Mouse (Mus musculus): ENCODE results near the gene Cfdp1. TPM values are rescaled to one million over a fixed set of nuclear protein-coding genes. Genes with fewer than 3 reads are reported as not detected.

The Cfdp1 gene
- polyA plus RNA-seq, 1 experiment from 2014 or later: 184 TPM

DNA sequence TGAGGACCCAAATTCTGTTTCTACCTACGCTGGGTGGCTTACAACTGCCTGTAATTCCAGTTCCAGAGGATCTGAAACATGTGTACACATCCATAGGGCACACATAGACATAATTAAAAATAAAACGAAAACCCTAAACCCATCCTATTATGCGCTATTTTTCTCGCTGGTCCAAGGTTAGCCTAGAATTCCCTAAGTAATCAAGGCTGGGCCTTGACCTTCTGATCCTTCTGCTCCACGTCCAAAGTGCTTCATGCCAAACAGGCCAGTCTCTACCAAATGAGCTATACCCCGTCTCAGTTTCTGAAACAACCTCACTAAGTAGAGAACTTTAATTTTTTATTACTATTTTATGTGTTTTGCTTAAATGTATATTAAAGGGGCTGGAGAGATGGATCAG is 78.3 kb downstream of the Cfdp1 start:
- Histone ChIP-seq H3K9me3 (replicated peaks) (no peaks in the 10 kb centered on the region), H3K4me3 (no peak overlapping the region), H3K9ac (no peak overlapping the region), H3K27ac (no peak overlapping the region), H3K4me2 (no peak overlapping the region), H3K27me3 (no peaks in the 10 kb centered on the region), H3K36me3 (ENCODE audit: poor library complexity, severe bottlenecking) (peaks cover 8% of the 10 kb centered on the region), H3K4me1 (peaks cover 28% of the 10 kb centered on the region)
- no peak for ATAC-seq
- WGBS: 96% methylated on average over 6 of the region's 6 CpGs

DNA sequence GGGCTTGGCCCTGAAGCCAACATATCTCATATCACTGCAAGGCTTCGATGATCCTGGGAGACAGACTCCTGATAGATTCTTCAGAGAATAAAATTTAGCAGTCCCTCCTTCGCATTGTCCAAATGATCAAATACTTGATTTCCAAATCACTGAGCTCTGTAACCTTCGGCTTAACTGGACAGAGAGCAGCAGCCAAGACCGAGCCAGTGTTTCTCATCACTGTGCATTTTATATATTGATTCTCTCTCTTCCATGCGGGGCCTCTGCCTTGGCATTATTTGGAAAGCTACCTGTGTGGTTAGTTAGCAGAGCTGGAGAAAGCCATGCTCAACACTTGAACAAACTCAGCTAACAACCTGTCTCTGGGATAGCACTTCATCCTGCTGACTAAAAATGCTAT is 80.6 kb downstream of the Cfdp1 start:
- 95% methylated on average over 5 of the region's 5 CpGs for WGBS
- Histone ChIP-seq H3K27me3 (no peaks in the 10 kb centered on the region), H3K27ac (no peak overlapping the region), H3K4me2 (no peak overlapping the region), H3K9ac (no peak overlapping the region), H3K4me3 (no peak overlapping the region), H3K9me3 (replicated peaks) (no peaks in the 10 kb centered on the region), H3K36me3 (ENCODE audit: poor library complexity, severe bottlenecking) (peaks cover 11% of the 10 kb centered on the region), H3K4me1 (peaks cover 39% of the 10 kb centered on the region)
- no peak for ATAC-seq

DNA sequence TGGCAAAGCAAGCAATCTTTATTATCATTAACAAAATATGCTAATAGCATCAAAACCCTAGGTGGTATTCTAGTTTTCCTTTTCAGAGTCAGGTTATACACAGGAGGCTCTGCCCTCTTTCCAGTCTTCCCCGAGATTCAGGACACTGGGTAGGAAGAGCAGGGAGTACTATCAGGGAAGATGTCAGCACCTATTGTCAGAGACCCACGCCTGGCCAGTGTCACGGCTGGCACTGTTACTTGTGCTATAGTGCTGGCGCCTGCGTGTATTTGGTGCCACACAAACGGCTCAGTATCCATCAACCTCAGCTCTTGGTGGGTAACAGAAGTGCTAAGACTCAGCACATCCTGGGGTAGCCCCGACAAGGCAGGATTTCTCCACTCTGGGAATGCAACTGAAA is 81.0 kb downstream of the Cfdp1 start:
- H3K4me1 ChIP-seq: peaks cover 35% of the 10 kb centered on the region

DNA sequence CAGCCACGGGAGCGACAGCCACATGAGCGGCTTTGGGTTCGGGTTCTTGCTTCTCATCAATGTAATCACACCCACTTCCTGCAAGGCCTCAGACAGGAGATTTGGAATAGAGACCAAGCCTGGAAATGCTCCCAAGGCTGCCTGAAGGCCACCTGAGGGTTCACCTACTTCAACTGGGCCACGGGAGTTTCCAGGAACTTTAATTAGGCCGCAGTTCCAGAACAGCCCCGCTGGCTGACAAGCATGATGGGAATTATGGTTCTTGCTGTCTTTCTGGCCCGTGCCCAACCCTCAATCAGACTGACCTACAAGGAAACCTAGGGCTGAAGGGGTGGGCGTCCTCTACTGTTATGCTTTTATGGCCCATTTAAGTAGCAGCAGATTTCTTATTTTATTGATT is 82.0 kb downstream of the Cfdp1 start:
- 91% methylated on average over 9 of the region's 9 CpGs for WGBS
- Histone ChIP-seq H3K27me3 (no peaks in the 10 kb centered on the region), H3K9ac (no peak overlapping the region), H3K36me3 (ENCODE audit: poor library complexity, severe bottlenecking) (peaks cover 25% of the 10 kb centered on the region), H3K9me3 (replicated peaks) (no peaks in the 10 kb centered on the region), H3K27ac (no peak overlapping the region), H3K4me1 (peaks cover 31% of the 10 kb centered on the region), H3K4me2 (no peak overlapping the region), H3K4me3 (no peak overlapping the region)
- ATAC-seq: no peak

More for the DNA sequence above, 81.0 kb downstream of the Cfdp1 start:
- no peak overlapping the region for H3K9ac ChIP-seq
- no peak for ATAC-seq
- H3K4me3 ChIP-seq: no peak overlapping the region
- whole genome bisulfite sequencing: 87% methylated on average over 7 of the region's 7 CpGs
- peak overlapping the region; percentile 14; the same call in 1 of the 2 replicates for H3K27ac ChIP-seq
- H3K27me3 ChIP-seq: no peaks in the 10 kb centered on the region
- peaks cover 15% of the 10 kb centered on the region for H3K36me3 ChIP-seq (ENCODE audit: poor library complexity, severe bottlenecking)
- H3K9me3 ChIP-seq (replicated peaks): no peaks in the 10 kb centered on the region
- H3K4me2 ChIP-seq: no peak overlapping the region

DNA sequence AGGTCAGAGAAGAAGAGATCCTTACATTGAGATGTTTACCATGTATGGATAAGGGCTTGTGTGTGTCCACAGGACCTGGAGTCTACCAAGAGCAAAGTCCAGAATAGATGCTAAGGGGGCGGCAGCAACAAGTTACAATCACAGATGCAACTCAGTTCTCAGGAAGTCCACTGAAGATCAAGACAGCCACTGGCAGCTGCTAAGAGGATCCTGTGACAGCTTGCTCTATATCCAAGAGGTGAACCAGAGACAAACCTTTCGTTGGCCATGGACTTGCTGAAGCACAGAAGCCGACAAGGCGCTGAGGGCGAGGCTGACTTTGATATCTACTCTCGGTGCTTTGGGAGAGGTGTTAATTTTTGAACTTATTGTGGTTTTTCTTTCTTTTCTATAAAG is 82.5 kb downstream of the Cfdp1 start:
- H3K4me3 ChIP-seq: no peak overlapping the region
- H3K36me3 ChIP-seq (ENCODE audit: poor library complexity, severe bottlenecking): peaks cover 29% of the 10 kb centered on the region
- H3K9me3 ChIP-seq (replicated peaks): no peaks in the 10 kb centered on the region
- peaks cover 31% of the 10 kb centered on the region for H3K4me1 ChIP-seq
- H3K4me2 ChIP-seq: no peak overlapping the region
- WGBS: 95% methylated on average over 6 of the region's 6 CpGs
- no peaks in the 10 kb centered on the region for H3K27me3 ChIP-seq
- H3K9ac ChIP-seq: no peak overlapping the region
- no peak for ATAC-seq
- peak overlapping the region; percentile 86 for H3K27ac ChIP-seq

DNA sequence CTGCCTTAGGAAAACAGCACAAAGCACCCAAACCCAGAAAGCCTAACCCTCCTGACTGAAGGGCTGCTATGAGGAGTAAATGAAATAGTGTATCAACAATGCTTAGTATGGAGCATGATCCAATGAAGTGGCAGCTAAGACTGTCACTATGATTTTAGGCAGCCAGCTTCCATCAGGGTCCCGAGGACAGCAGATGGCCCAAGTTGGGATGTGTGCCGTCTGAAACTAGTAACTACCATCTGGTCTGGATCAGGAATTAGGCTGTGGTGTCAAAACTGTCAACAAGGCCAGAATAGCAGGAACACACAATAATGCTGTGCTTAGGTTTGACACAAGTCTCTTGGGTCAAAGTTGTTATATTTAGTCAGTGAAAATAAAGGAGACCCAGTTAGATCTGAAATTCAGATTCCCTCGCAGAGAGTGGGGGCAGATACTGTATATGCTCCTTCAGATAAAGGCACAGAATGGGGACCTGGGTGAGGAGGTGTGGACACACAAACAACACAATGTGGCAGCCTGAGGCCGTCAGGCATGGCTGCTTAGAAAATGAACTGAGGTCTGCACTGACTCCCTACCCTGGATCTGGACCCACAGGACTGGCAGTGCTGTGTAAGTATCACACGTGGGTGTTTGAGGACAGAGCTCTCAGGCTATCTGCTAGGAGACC is 83.0 kb downstream of the Cfdp1 start:
- Histone ChIP-seq H3K36me3 (ENCODE audit: poor library complexity, severe bottlenecking) (peaks cover 34% of the 10 kb centered on the region), H3K27ac (peak overlapping the region; percentile 86), H3K27me3 (no peaks in the 10 kb centered on the region), H3K4me1 (peaks cover 31% of the 10 kb centered on the region), H3K4me2 (no peak overlapping the region), H3K9me3 (replicated peaks) (no peaks in the 10 kb centered on the region), H3K4me3 (no peak overlapping the region), H3K9ac (no peak overlapping the region)
- 58% methylated on average over 5 of the region's 5 CpGs for WGBS
- peak; percentile 79 for ATAC-seq

DNA sequence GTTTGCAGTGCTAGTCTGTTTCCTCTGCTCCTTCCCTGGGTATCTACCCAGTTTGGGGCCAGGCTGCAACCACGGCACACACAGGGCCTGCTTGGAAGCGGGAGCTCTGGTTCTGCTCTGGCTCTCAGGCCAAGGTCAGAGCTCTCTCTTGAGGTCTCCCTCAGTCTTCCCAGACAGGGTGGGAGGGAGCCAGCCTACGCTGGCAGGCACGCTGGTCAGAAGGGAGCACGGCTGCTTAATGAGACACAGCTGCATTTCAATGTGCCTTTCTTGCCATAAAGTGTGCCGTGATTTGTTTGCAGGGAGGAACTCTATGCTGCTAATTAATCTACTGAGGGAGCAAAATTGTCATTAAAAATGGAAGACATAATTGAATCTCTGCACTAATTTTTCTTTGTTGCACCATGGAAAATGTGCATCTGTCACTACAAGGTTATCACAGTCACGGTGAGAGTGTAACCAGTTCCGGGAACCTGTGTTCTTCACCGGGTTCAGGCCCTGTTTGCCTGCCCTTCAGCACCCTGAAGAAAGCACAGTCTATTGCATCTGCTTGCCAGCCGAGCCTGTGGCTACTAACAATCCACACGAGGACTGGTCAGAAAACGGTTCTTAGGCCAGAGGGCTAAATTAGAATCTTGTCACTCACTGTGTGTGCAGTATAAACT is 84.2 kb downstream of the Cfdp1 start:
- Histone ChIP-seq H3K36me3 (ENCODE audit: poor library complexity, severe bottlenecking) (peaks cover 43% of the 10 kb centered on the region), H3K4me1 (peaks cover 31% of the 10 kb centered on the region)

DNA sequence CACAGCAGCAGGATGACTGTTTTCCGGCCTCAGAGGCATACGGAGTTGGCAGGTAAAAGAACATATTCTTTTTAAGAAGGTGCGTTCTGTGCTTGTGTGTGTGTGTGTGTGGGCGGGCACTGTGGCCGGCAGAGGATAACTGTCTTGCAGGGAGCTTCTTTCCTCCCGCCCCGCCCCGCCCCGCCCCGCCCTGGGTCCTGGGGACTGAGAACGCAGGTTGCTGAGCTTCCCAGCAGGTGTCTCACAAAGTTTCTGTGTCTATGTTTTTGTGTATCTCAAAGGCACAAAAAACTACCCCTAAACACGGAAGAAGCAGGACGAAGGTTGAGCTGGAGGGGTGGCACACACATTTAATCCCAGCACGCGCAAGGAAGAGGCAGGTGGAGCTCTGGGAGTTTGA is 84.8 kb downstream of the Cfdp1 start:
- peak overlapping the region; percentile 43; the same call in 1 of the 2 replicates for H3K9ac ChIP-seq
- no peak overlapping the region for H3K4me2 ChIP-seq
- H3K4me3 ChIP-seq: no peak overlapping the region
- no peaks in the 10 kb centered on the region for H3K9me3 ChIP-seq (replicated peaks)
- ATAC-seq: no peak
- H3K36me3 ChIP-seq (ENCODE audit: poor library complexity, severe bottlenecking): peaks cover 37% of the 10 kb centered on the region
- H3K27me3 ChIP-seq: no peaks in the 10 kb centered on the region
- peaks cover 31% of the 10 kb centered on the region for H3K4me1 ChIP-seq
- peak overlapping the region; percentile 86 for H3K27ac ChIP-seq
- whole genome bisulfite sequencing: 47% methylated on average over 15 of the region's 15 CpGs

More for the DNA sequence above, 84.2 kb downstream of the Cfdp1 start:
- Histone ChIP-seq H3K9me3 (replicated peaks) (no peaks in the 10 kb centered on the region), H3K4me3 (no peak overlapping the region), H3K27me3 (no peaks in the 10 kb centered on the region), H3K4me2 (no peak overlapping the region), H3K27ac (peak overlapping the region; percentile 86), H3K9ac (peak overlapping the region; percentile 43; the same call in 1 of the 2 replicates)
- WGBS: 32% methylated on average over 12 of the region's 12 CpGs
- peak; percentile 77 for ATAC-seq

DNA sequence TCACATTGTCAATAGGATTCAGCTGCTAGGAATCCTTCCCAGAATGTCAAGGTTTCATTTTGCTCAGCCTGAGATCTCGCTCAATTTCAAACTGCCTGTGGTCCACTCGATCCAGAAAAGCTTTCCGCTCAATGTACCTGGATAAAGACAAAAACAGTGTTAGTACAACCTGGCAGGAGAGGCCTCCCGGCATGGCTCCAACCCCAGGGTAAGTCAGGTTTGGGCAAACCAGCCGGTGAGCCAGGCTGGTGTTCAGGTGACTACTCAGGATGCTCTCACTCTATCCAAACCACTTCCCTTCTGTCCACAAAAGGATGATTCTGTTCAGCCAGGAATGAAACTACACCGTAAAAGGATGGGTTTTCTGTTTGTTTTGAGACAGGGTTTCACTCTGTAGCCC is 85.4 kb downstream of the Cfdp1 start:
- no peak overlapping the region for H3K4me2 ChIP-seq
- H3K9ac ChIP-seq: no peak overlapping the region

DNA sequence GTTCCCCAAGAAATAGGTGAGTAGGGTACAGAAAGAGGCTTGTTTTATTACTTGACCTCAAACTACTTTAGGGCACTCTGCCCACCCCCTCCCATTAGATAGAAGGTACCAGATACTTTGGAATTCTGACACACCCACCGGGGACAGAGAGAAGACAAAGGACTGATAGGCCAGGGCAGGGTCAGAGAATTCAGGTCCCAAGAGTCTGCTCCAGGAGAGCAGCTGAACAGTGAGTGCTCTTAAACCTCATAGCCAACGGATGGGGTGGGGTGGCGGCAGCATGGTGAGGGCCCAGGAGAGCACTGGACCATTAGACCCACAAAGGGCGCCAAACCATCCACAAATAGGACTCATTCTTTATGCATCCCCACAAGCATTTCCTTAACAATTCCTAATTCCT is 88.5 kb downstream of the Cfdp1 start:
- H3K4me3 ChIP-seq: no peak overlapping the region
- H3K27me3 ChIP-seq: no peaks in the 10 kb centered on the region
- WGBS: 83% methylated on average over 4 of the region's 4 CpGs
- H3K9me3 ChIP-seq (replicated peaks): no peaks in the 10 kb centered on the region
- ATAC-seq: no peak
- H3K27ac ChIP-seq: no peak overlapping the region
- H3K36me3 ChIP-seq (ENCODE audit: poor library complexity, severe bottlenecking): peaks cover 36% of the 10 kb centered on the region
- H3K4me2 ChIP-seq: no peak overlapping the region
- H3K4me1 ChIP-seq: peaks cover 23% of the 10 kb centered on the region
- H3K9ac ChIP-seq: no peak overlapping the region

More for the DNA sequence above, 85.4 kb downstream of the Cfdp1 start:
- peaks cover 36% of the 10 kb centered on the region for H3K36me3 ChIP-seq (ENCODE audit: poor library complexity, severe bottlenecking)
- H3K27ac ChIP-seq: no peak overlapping the region
- no peak for ATAC-seq
- peaks cover 31% of the 10 kb centered on the region for H3K4me1 ChIP-seq
- no peaks in the 10 kb centered on the region for H3K9me3 ChIP-seq (replicated peaks)
- 90% methylated on average over 6 of the region's 6 CpGs for WGBS
- no peaks in the 10 kb centered on the region for H3K27me3 ChIP-seq
- no peak overlapping the region for H3K4me3 ChIP-seq

DNA sequence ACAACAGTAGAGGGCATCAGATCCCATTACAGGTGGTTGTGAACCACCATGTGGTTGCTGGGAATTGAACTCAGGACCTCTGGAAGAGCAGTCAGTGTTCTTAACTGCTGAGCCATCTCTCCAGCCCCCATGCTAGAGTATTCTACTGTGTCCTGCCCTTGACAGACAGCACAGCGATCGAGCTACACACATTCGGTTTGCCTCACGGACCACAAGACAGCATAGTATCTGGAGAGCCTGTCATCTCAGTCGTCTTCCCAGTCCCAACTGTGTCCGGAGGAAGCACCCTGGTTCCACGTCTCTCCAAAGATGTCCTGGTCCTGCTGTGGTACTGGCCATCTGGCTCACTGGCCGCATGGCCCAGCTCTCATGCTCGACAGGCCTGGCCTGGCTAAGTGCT is 89.0 kb downstream of the Cfdp1 start:
- Histone ChIP-seq H3K9me3 (replicated peaks) (no peaks in the 10 kb centered on the region), H3K4me1 (peaks cover 18% of the 10 kb centered on the region), H3K27ac (no peak overlapping the region), H3K27me3 (no peaks in the 10 kb centered on the region), H3K9ac (no peak overlapping the region), H3K4me2 (no peak overlapping the region), H3K36me3 (ENCODE audit: poor library complexity, severe bottlenecking) (peaks cover 36% of the 10 kb centered on the region), H3K4me3 (no peak overlapping the region)
- no peak for ATAC-seq
- 94% methylated on average over 9 of the region's 9 CpGs for WGBS

DNA sequence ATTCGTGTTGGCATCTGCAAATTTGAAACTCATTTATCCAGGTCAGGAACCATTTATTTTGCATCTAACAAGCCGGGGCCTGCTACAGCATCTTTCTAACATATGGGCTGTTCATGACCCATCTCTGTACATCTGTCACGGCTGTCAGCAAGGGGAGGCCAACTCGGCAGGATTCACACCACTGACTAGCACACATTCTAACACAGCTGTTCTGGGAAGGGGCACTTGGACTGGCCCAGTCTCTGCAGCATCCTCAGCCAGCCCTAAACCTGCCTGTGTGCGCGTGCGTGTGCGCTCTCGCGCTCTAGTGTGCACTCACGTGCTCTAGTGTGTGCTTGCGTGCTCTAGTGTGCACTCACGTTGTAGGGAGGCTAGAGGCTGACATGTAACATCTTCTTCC is 93.4 kb downstream of the Cfdp1 start:
- WGBS: 83% methylated on average over 13 of the region's 13 CpGs
- Histone ChIP-seq H3K9me3 (replicated peaks) (no peaks in the 10 kb centered on the region), H3K4me1 (peaks cover 3% of the 10 kb centered on the region; the same call in 1 of the 2 replicates), H3K4me2 (no peak overlapping the region), H3K4me3 (no peak overlapping the region), H3K36me3 (ENCODE audit: poor library complexity, severe bottlenecking) (peaks cover 8% of the 10 kb centered on the region; the same call in 1 of the 2 replicates), H3K27me3 (no peaks in the 10 kb centered on the region), H3K9ac (no peak overlapping the region), H3K27ac (peak overlapping the region; percentile 61)
- 0 out of 2 replicates have a peak, but pooled peaks have one; percentile 43 for ATAC-seq
